Mouse (Mus musculus) kidney, adult 8-10 months (tissue): ENCODE measurements at regions not wholly inside any gene's neighbourhood (a gene's known extent, or its start where the extent isn't known, plus 50 kb on each side); places are given as distances from the start of the nearest gene placed in this dataset.
A peak's percentile ranks its signal among the peaks of the same experiment; 100 is the strongest.

Experiments used
- DNase-seq, 2 experiments: peaks; one replicate each; pipeline ENCODE4 v3.0.0; 2022

- no peak for DNase-seq
These were observed 339.1 kb upstream of the Dph6 start for GRCm38 (mm10) chr2:114993882-114994281.

GRCm38 (mm10) chr2:114994691-114995347, 340.1 kb upstream of the Dph6 start:
- DNase-seq, result no peak

GRCm38 (mm10) chr2:115013916-115014315, 359.2 kb upstream of the Dph6 start:
- no peak for DNase-seq

GRCm38 (mm10) chr2:115026777-115027176, 372.0 kb upstream of the Dph6 start:
- no peak for DNase-seq

- no peak for DNase-seq
These were observed 376.4 kb upstream of the Dph6 start for GRCm38 (mm10) chr2:115031134-115031533.

GRCm38 (mm10) chr2:115036205-115036604, 381.4 kb upstream of the Dph6 start:
- DNase-seq, result no peak

- DNase-seq, result no peak
These were observed 387.6 kb upstream of the Dph6 start for GRCm38 (mm10) chr2:115042299-115042785.

- DNase-seq, result no peak
These were observed 401.7 kb upstream of the Dph6 start for GRCm38 (mm10) chr2:115056327-115057070.

- no peak for DNase-seq
These were observed 402.4 kb upstream of the Dph6 start for GRCm38 (mm10) chr2:115057200-115057599.

- DNase-seq, result no peak
These were observed 412.9 kb upstream of the Dph6 start for GRCm38 (mm10) chr2:115067489-115068163.

GRCm38 (mm10) chr2:115069704-115070103, 414.9 kb upstream of the Dph6 start:
- DNase-seq, result no peak

- DNase-seq, result no peak
These were observed 415.4 kb upstream of the Dph6 start for GRCm38 (mm10) chr2:115070123-115070522.

- DNase-seq, result no peak
These were observed 415.9 kb upstream of the Dph6 start for GRCm38 (mm10) chr2:115070666-115071065.

- DNase-seq, result peak; percentile 50 to 61
These were observed 427.0 kb upstream of the Dph6 start for GRCm38 (mm10) chr2:115081563-115082291.

- peak in 1 of 2 experiments; percentile 14 for DNase-seq
These were observed 427.6 kb upstream of the Dph6 start for GRCm38 (mm10) chr2:115082292-115082809.

GRCm38 (mm10) chr2:115088421-115089120, 433.8 kb upstream of the Dph6 start:
- peak in 1 of 2 experiments; percentile 4 for DNase-seq

GRCm38 (mm10) chr2:115090430-115091175, 435.8 kb upstream of the Dph6 start:
- peak; percentile 5 to 50 for DNase-seq

- DNase-seq, result no peak
These were observed 440.6 kb upstream of the Dph6 start for GRCm38 (mm10) chr2:115095351-115095750.

- peak in 1 of 2 experiments; percentile 31 for DNase-seq
These were observed 446.7 kb upstream of the Dph6 start for GRCm38 (mm10) chr2:115101501-115101900.

GRCm38 (mm10) chr2:115119429-115120205, 461.9 kb upstream of the BC052040 start:
- peak in 1 of 2 experiments; percentile 7 for DNase-seq

- no peak for DNase-seq
These were observed 461.4 kb upstream of the BC052040 start for GRCm38 (mm10) chr2:115120206-115120503.
